Mouse (Mus musculus) heart, postnatal 10 days (tissue): Measurements from ENCODE around the gene Cx3cr1. TPM values are rescaled to one million over a fixed set of nuclear protein-coding genes. Genes with fewer than 3 reads are reported as not detected.

Experiments
- total RNA-seq, 2 experiments: library from RNA; stranded (reverse); gene quantifications; 2 replicates each; pipeline ENCODE4 v1.2.3; 2021

The Cx3cr1 gene
- total RNA-seq, 2 experiments from 2014 or later, result 3.9 to 7.1 TPM

Other genes starting within 250 kb of the Cx3cr1 start
- gene Scn11a, start 244.4 kb downstream of the Cx3cr1 start, total RNA-seq, result under 1 TPM; 0.07 to 0.12 TPM
- 10 to 100 TPM; 29.8 to 30.3 TPM for gene Wdr48, start 175.0 kb downstream of the Cx3cr1 start, total RNA-seq
- 10 to 100 TPM; 19.1 to 22.9 TPM for gene Gorasp1, start 132.3 kb downstream of the Cx3cr1 start, total RNA-seq
- gene Ttc21a, start 132.3 kb downstream of the Cx3cr1 start, total RNA-seq, result not detected
- 10 to 100 TPM in 1 of 2 experiments, 1 to 10 TPM in 1; 9.9 to 19.0 TPM for gene Csrnp1, start 85.2 kb downstream of the Cx3cr1 start, total RNA-seq
- gene Xirp1, start 46.3 kb downstream of the Cx3cr1 start, total RNA-seq, result 100 to 1,000 TPM; 147 to 150 TPM
- gene Ccr8, start 22.2 kb upstream of the Cx3cr1 start, total RNA-seq, result not detected
- gene Slc25a38, start 40.5 kb upstream of the Cx3cr1 start, total RNA-seq, result 10 to 100 TPM; 10.2 to 11.7 TPM
- 100 to 1,000 TPM; 624 to 658 TPM for gene Rpsa, start 57.8 kb upstream of the Cx3cr1 start, total RNA-seq
- gene Mobp, start 79.8 kb upstream of the Cx3cr1 start, total RNA-seq, result not detected
- gene Myrip, start 231.6 kb upstream of the Cx3cr1 start, total RNA-seq, result 1 to 10 TPM; 2.3 to 3.8 TPM